Mouse (Mus musculus) liver, postnatal 0 days (tissue): ENCODE measurements at regions not wholly inside any gene's neighbourhood (a gene's known extent, or its start where the extent isn't known, plus 50 kb on each side); places are given as distances from the start of the nearest gene placed in this dataset.

Experiments
- ATAC-seq: fragments of 200-750 bp; cut with Nextera tagmentation; 2 replicates; pipeline ENCODE4 v1.8.0; 2017; ENCODE audit warnings: mild to moderate bottlenecking, moderate library complexity
- DNase-seq: peaks from one replicate; pipeline ENCODE4 v3.0.0-alpha.2; 2016
- H3K27ac ChIP-seq: fragments of 300-500 bp; sonication (generic); 2 replicates; pipeline ENCODE4 v1.5.1; 2014; ENCODE audit warnings: antibody characterized with exemption, moderate library complexity, mild to moderate bottlenecking, low read depth
- H3K27me3 ChIP-seq: fragments of 300-500 bp; sonication (generic); 2 replicates; pipeline ENCODE4 v1.6.1; 2014; ENCODE audit warnings: low read length, control low read depth, mixed read lengths; ENCODE audit not compliant: insufficient read depth
- H3K36me3 ChIP-seq: fragments of 300-500 bp; sonication (generic); replicated peaks from 2 replicates; pipeline ENCODE4 v1.6.1; 2014; ENCODE audit warnings: mild to moderate bottlenecking, control low read depth, low read length, moderate library complexity, mixed read lengths; ENCODE audit not compliant: insufficient read depth
- H3K4me1 ChIP-seq: fragments of 300-500 bp; sonication (generic); 2 replicates; pipeline ENCODE4 v1.6.1; 2014; ENCODE audit warnings: antibody characterized with exemption, mild to moderate bottlenecking, control low read depth; ENCODE audit not compliant: insufficient read depth
- H3K4me2 ChIP-seq: fragments of 300-500 bp; sonication (generic); 2 replicates; pipeline ENCODE4 v1.6.1; 2014; ENCODE audit warnings: low read depth, mild to moderate bottlenecking, low read length, moderate library complexity, mixed read lengths
- H3K4me3 ChIP-seq: fragments of 300-500 bp; sonication (generic); 2 replicates; pipeline ENCODE4 v1.5.1; 2014; ENCODE audit warnings: low read depth, low read length
- H3K9ac ChIP-seq: fragments of 300-500 bp; sonication (generic); replicated peaks from 2 replicates; pipeline ENCODE4 v1.6.1; 2014; ENCODE audit warnings: mild to moderate bottlenecking, moderate library complexity
- H3K9me3 ChIP-seq: fragments of 300-500 bp; sonication (generic); 2 replicates; pipeline ENCODE4 v1.6.1; 2016; ENCODE audit warnings: mild to moderate bottlenecking, control low read depth, low read length, mixed read lengths
- CTCF ChIP-seq: sonication (generic); IDR thresholded peaks from 2 replicates; pipeline ENCODE4 v1.5.1; 2016; ENCODE audit warnings: antibody characterized with exemption, low read depth
- EP300 ChIP-seq: IDR thresholded peaks from 2 replicates; pipeline ENCODE4 v1.6.1; 2016; ENCODE audit warnings: antibody characterized with exemption, low read depth, mild to moderate bottlenecking
- WGBS: fragments of 180-500 bp; shearing (Covaris S2); extraction: QIAGEN DNeasy Blood & Tissue Kit; methylation state at CpG from one replicate; pipeline ENCODE4 v1.1.7; 2014; ENCODE audit not compliant: insufficient replicate concordance; 5-methylcytosine and 5-hydroxymethylcytosine counted together

GRCm38 (mm10) chr12:29368107-29368819 lies 159.9 kb upstream of the Myt1l start:
- H3K4me3 ChIP-seq: no peak overlapping the region
- DNase-seq (no peak), ATAC-seq (no peak)
- TF ChIP-seq EP300: no peak
- TF ChIP-seq CTCF: no peak
- H3K9me3 ChIP-seq: no peaks in the 10 kb centered on the region
- H3K36me3 ChIP-seq: no peaks in the 10 kb centered on the region
- H3K27me3 ChIP-seq: no peaks in the 10 kb centered on the region
- no peak overlapping the region for H3K4me2 ChIP-seq
- no peak overlapping the region for H3K9ac ChIP-seq
- H3K4me1 ChIP-seq: no peaks in the 10 kb centered on the region
- WGBS: 25% methylated on average over 19 of the region's 19 CpGs
- H3K27ac ChIP-seq: no peak overlapping the region

GRCm38 (mm10) chr12:29368820-29369175 lies 159.4 kb upstream of the Myt1l start:
- DNase-seq (no peak), ATAC-seq (no peak)
- Histone ChIP-seq H3K36me3 (no peaks in the 10 kb centered on the region), H3K9ac (no peak overlapping the region), H3K27me3 (no peaks in the 10 kb centered on the region), H3K9me3 (no peaks in the 10 kb centered on the region), H3K4me2 (no peak overlapping the region), H3K27ac (no peak overlapping the region), H3K4me1 (no peaks in the 10 kb centered on the region), H3K4me3 (no peak overlapping the region)
- TF ChIP-seq EP300 (no peak), CTCF (no peak)
- WGBS: 38% methylated on average over 5 of the region's 5 CpGs

GRCm38 (mm10) chr12:29391756-29392155 lies 136.4 kb upstream of the Myt1l start:
- ATAC-seq (no peak), DNase-seq (no peak)
- H3K27me3 ChIP-seq: no peaks in the 10 kb centered on the region
- 70% methylated on average over 5 of the region's 5 CpGs for WGBS
- H3K4me1 ChIP-seq: no peaks in the 10 kb centered on the region
- H3K27ac ChIP-seq: no peak overlapping the region
- no peaks in the 10 kb centered on the region for H3K36me3 ChIP-seq
- no peaks in the 10 kb centered on the region for H3K9me3 ChIP-seq
- no peak overlapping the region for H3K9ac ChIP-seq
- H3K4me3 ChIP-seq: no peak overlapping the region
- TF ChIP-seq EP300 (no peak), CTCF (no peak)
- no peak overlapping the region for H3K4me2 ChIP-seq

- H3K9ac ChIP-seq: no peak overlapping the region
- no peaks in the 10 kb centered on the region for H3K4me1 ChIP-seq
- 64% methylated on average over 1 of the region's 1 CpGs for WGBS
- H3K27ac ChIP-seq: no peak overlapping the region
- no peaks in the 10 kb centered on the region for H3K27me3 ChIP-seq
- H3K4me3 ChIP-seq: no peak overlapping the region
- DNase-seq (no peak), ATAC-seq (no peak)
- no peaks in the 10 kb centered on the region for H3K36me3 ChIP-seq
- no peaks in the 10 kb centered on the region for H3K9me3 ChIP-seq
- no peak overlapping the region for H3K4me2 ChIP-seq
- TF ChIP-seq CTCF (no peak), EP300 (no peak)
Observed at GRCm38 (mm10) chr12:29394271-29394670, 133.9 kb upstream of the Myt1l start.

DNA sequence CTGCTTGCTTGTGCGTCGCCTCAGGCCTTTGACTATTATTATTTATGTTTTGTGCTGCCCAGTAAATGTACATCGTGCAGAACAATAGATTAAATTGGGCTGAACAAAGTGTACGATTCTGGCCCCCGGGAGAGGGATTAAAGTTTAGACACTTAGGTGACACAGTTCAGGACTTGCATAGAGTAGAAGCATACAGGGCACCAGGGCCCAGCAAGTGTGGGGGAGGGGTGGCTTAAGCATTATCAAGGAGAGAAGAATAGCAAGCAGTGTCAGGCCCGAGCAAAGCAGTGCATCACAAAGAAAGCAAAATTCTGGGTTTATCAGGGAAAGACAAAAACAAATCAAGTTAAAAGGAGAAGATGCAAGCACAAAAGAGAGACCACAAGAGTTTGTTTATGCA lies 133.3 kb upstream of the Myt1l start:
- no peak overlapping the region for H3K27ac ChIP-seq
- H3K27me3 ChIP-seq: no peaks in the 10 kb centered on the region
- no peaks in the 10 kb centered on the region for H3K9me3 ChIP-seq
- H3K4me2 ChIP-seq: no peak overlapping the region
- no peak for TF ChIP-seq CTCF
- no peak for TF ChIP-seq EP300
- no peak overlapping the region for H3K9ac ChIP-seq
- H3K4me3 ChIP-seq: no peak overlapping the region
- 71% methylated on average over 6 of the region's 6 CpGs for WGBS
- DNase-seq (no peak), ATAC-seq (no peak)
- H3K36me3 ChIP-seq: no peaks in the 10 kb centered on the region
- no peaks in the 10 kb centered on the region for H3K4me1 ChIP-seq

- Histone ChIP-seq H3K27me3 (no peaks in the 10 kb centered on the region), H3K36me3 (no peaks in the 10 kb centered on the region), H3K27ac (no peak overlapping the region), H3K4me3 (no peak overlapping the region), H3K4me2 (no peak overlapping the region), H3K9me3 (no peaks in the 10 kb centered on the region), H3K9ac (no peak overlapping the region), H3K4me1 (no peaks in the 10 kb centered on the region)
- DNase-seq (no peak), ATAC-seq (peak; percentile 35)
- TF ChIP-seq CTCF (no peak), EP300 (no peak)
- 67% methylated on average over 14 of the region's 14 CpGs for WGBS
Observed at GRCm38 (mm10) chr12:29395401-29395982, 132.7 kb upstream of the Myt1l start.
